Mouse (Mus musculus): ENCODE data around the gene Trem1. TPM values are rescaled to one million over a fixed set of nuclear protein-coding genes. Genes with fewer than 3 reads are reported as not detected.

Gene Trem1
- not detected in 2 replicates for polyA plus RNA-seq (2015; fragmentation: Nextera tagmentation; extraction: Ambion mirVana)

DNA sequence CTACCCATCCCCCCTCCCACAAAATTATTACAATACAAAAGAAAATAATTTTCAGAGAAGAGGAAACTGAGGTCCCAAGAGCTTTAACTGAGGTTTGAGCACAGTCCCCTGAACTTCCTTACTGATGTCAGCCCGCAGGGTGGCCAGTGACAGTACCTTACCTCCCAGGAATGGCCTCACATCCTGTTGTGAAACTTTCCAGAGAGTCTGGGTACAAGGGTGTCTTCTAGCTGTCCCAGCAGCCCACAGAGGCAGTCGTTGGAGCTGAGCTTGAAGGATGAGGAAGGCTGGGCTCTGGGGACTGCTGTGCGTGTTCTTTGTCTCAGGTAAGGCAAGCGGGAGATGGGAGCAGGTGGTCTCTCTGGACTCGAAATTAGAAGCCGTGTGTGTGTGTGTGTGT, at the start of gene Trem1:
TSS of gene Trem1 (plus strand) at position 251 of the 400 bp plus-strand sequence.
- 84% methylated on average over 6 of the region's 6 CpGs for WGBS
- ATAC-seq: no peak

DNA sequence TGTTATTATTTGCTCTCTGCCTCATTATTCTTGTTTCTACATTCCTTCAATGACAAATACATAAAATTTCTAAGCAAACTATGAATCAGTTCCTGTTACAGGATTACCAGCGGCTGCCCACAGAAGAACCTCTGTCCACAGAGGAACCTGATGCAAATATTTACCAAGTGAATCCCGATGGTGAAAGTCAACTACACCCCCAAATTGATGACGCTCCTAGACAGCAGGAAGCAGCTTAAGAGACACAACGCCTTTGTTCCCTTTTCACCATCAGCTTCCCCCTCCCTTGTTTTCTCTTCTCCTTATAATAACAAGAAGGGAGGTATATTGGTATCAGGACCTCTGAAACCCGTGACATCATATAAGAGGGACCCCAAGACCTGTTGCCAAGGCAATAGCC, 47.3 kb upstream of the Trem1 start:
- Histone ChIP-seq H3K9ac (ENCODE audit: low read depth, low read length) (no peak overlapping the region), H3K4me2 (ENCODE audit: low read length) (no peak overlapping the region), H3K27me3 (replicated peaks; ENCODE audit: control insufficient read depth, insufficient read depth, low read length) (no peaks in the 10 kb centered on the region), H3K27ac (ENCODE audit: low read depth, low read length) (no peak overlapping the region), H3K9me3 (ENCODE audit: control insufficient read depth, low read length) (no peaks in the 10 kb centered on the region), H3K4me1 (ENCODE audit: control insufficient read depth, insufficient read depth, low read depth, low read length) (no peaks in the 10 kb centered on the region), H3K36me3 (ENCODE audit: control insufficient read depth, insufficient read depth, low read length) (no peaks in the 10 kb centered on the region), H3K4me3 (ENCODE audit: low read length) (no peak overlapping the region)
- 85% methylated on average over 5 of the region's 5 CpGs for WGBS
- no peak for ATAC-seq

More for the DNA sequence above, at the start of gene Trem1:
- Histone ChIP-seq H3K27ac (ENCODE audit: low read depth, low read length) (no peak within 1 kb of the TSS), H3K36me3 (ENCODE audit: control insufficient read depth, insufficient read depth, low read length) (no peaks in the 10 kb centered on the region), H3K4me2 (ENCODE audit: low read length) (no peak within 1 kb of the TSS), H3K4me3 (ENCODE audit: low read length) (no peak within 1 kb of the TSS), H3K27me3 (replicated peaks; ENCODE audit: control insufficient read depth, insufficient read depth, low read length) (no peaks in the 10 kb centered on the region), H3K9ac (ENCODE audit: low read depth, low read length) (no peak within 1 kb of the TSS), H3K4me1 (ENCODE audit: control insufficient read depth, insufficient read depth, low read depth, low read length) (no peaks in the 10 kb centered on the region), H3K9me3 (ENCODE audit: control insufficient read depth, low read length) (no peaks in the 10 kb centered on the region)

DNA sequence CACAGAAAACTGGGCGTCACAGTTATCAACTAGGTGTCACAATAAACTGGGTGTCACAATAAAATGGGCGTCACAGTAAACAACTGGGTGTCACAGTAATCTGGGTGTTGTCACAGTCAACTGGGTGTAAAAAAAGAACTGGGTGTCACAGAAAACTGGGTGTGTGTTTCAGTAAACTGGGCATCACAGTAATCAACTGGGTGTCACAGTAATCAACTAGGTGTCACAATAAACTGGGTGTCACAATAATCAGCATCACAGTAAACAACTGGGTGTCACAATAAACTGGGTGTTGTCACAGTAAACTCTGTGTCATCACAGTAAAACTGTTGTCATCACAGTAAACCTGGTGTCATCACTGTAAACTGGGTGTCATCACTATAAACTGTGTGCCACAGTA, 40.2 kb upstream of the Trem1 start:
- Histone ChIP-seq H3K9ac (ENCODE audit: low read depth, low read length) (no peak overlapping the region), H3K9me3 (ENCODE audit: control insufficient read depth, low read length) (no peaks in the 10 kb centered on the region), H3K4me1 (ENCODE audit: control insufficient read depth, insufficient read depth, low read depth, low read length) (no peaks in the 10 kb centered on the region), H3K27me3 (replicated peaks; ENCODE audit: control insufficient read depth, insufficient read depth, low read length) (no peaks in the 10 kb centered on the region), H3K36me3 (ENCODE audit: control insufficient read depth, insufficient read depth, low read length) (no peaks in the 10 kb centered on the region), H3K4me3 (ENCODE audit: low read length) (no peak overlapping the region), H3K27ac (ENCODE audit: low read depth, low read length) (no peak overlapping the region), H3K4me2 (ENCODE audit: low read length) (no peak overlapping the region)
- 88% methylated on average over 2 of the region's 2 CpGs for WGBS
- ATAC-seq: no peak

DNA sequence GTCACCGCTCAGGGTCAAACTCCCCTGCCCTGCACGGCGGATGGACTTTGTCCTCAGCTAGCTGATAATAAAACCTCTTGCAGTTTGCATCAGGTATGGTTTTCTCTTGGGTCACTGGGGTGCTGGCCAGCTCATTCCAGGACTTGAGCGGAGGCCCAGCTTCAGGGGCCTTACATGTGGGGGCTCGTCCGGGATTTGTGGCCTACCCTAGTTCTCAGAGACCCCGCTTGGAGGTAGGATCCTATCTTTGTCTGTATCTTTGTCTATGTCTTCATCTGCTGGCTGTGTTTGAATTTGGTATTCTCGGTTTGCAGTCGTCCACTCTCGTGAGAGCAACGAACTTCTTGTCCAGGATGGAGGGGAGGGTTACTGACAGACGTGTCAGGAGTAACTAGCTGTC, 29.5 kb upstream of the Trem1 start:
- peaks cover 8% of the 10 kb centered on the region for H3K9me3 ChIP-seq (ENCODE audit: control insufficient read depth, low read length)
- H3K36me3 ChIP-seq (ENCODE audit: control insufficient read depth, insufficient read depth, low read length): no peaks in the 10 kb centered on the region
- H3K27me3 ChIP-seq (replicated peaks; ENCODE audit: control insufficient read depth, insufficient read depth, low read length): no peaks in the 10 kb centered on the region
- H3K27ac ChIP-seq (ENCODE audit: low read depth, low read length): no peak overlapping the region
- no peak overlapping the region for H3K9ac ChIP-seq (ENCODE audit: low read depth, low read length)
- H3K4me3 ChIP-seq (ENCODE audit: low read length): no peak overlapping the region
- no peak overlapping the region for H3K4me2 ChIP-seq (ENCODE audit: low read length)
- 94% methylated on average over 12 of the region's 12 CpGs for WGBS
- no peak for ATAC-seq
- no peaks in the 10 kb centered on the region for H3K4me1 ChIP-seq (ENCODE audit: control insufficient read depth, insufficient read depth, low read depth, low read length)

DNA sequence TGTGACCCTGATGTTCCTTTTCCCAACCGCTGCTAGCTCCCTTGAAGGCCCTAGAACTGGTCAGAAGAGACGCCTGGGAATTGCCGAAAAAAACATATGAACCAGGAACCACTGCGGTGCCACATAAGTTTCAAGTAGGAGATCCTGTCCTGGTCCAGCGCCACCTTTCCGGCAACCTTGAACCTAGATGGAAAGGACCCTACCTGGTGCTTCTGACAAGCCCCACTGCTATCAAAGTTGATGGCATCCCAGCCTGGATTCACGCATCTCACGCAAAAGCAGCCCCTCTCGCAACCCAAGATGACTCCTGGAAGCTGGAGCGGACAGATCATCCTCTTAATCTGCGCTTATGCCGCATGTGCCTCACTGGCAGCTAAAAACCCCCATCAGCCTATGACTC, 20.0 kb upstream of the Trem1 start:
- Histone ChIP-seq H3K4me3 (ENCODE audit: low read length) (no peak overlapping the region), H3K9ac (ENCODE audit: low read depth, low read length) (no peak overlapping the region), H3K9me3 (ENCODE audit: control insufficient read depth, low read length) (no peaks in the 10 kb centered on the region), H3K27me3 (replicated peaks; ENCODE audit: control insufficient read depth, insufficient read depth, low read length) (no peaks in the 10 kb centered on the region), H3K4me1 (ENCODE audit: control insufficient read depth, insufficient read depth, low read depth, low read length) (no peaks in the 10 kb centered on the region), H3K27ac (ENCODE audit: low read depth, low read length) (no peak overlapping the region), H3K36me3 (ENCODE audit: control insufficient read depth, insufficient read depth, low read length) (no peaks in the 10 kb centered on the region), H3K4me2 (ENCODE audit: low read length) (no peak overlapping the region)
- ATAC-seq: no peak
- 97% methylated on average over 12 of the region's 12 CpGs for WGBS

DNA sequence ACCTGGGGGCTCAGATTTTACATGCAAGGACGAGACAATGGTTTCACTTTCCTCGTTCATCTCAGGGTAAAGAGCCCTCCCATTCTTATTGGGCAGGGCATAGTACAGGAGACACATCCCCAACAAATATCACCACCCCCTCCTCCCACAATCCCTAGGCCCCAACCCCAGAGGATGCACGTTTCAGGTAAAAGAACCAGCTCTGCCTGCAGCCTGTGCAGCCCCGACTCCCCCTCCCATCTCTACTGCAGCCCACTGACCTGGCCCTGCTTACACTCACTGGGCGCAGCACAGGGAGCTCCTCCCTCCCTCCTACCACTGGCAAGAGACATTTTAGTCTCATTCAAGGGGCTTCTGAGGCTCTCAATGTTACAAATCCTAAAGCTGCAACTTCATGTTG, 19.1 kb upstream of the Trem1 start:
- H3K27me3 ChIP-seq (replicated peaks; ENCODE audit: control insufficient read depth, insufficient read depth, low read length): no peaks in the 10 kb centered on the region
- 74% methylated on average over 5 of the region's 5 CpGs for WGBS
- no peaks in the 10 kb centered on the region for H3K36me3 ChIP-seq (ENCODE audit: control insufficient read depth, insufficient read depth, low read length)
- H3K4me2 ChIP-seq (ENCODE audit: low read length): no peak overlapping the region
- no peak overlapping the region for H3K9ac ChIP-seq (ENCODE audit: low read depth, low read length)
- no peaks in the 10 kb centered on the region for H3K4me1 ChIP-seq (ENCODE audit: control insufficient read depth, insufficient read depth, low read depth, low read length)
- no peak for ATAC-seq
- no peak overlapping the region for H3K27ac ChIP-seq (ENCODE audit: low read depth, low read length)
- no peak overlapping the region for H3K4me3 ChIP-seq (ENCODE audit: low read length)
- H3K9me3 ChIP-seq (ENCODE audit: control insufficient read depth, low read length): no peaks in the 10 kb centered on the region

DNA sequence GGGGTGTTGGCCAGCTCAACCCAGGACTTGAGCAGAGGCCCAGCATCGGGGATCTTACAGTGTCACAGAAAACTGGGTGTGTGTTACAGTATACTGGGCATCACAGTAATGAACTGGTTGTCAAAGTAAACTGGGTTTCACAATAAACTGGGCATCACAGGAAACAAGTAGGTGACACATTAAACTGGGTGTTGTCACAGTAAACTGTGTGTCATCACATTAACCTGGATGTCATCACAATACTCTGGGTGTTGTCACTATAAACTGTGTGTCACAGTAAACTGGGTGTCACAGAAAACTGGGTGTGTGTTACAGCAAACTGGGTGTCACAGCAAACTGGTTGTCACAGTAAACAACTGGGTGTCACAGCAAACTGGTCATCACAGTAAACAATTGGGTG, 17.1 kb upstream of the Trem1 start:
- Histone ChIP-seq H3K9me3 (ENCODE audit: control insufficient read depth, low read length) (no peaks in the 10 kb centered on the region), H3K27me3 (replicated peaks; ENCODE audit: control insufficient read depth, insufficient read depth, low read length) (no peaks in the 10 kb centered on the region), H3K27ac (ENCODE audit: low read depth, low read length) (no peak overlapping the region), H3K9ac (ENCODE audit: low read depth, low read length) (no peak overlapping the region), H3K4me2 (ENCODE audit: low read length) (no peak overlapping the region), H3K4me1 (ENCODE audit: control insufficient read depth, insufficient read depth, low read depth, low read length) (no peaks in the 10 kb centered on the region), H3K4me3 (ENCODE audit: low read length) (no peak overlapping the region), H3K36me3 (ENCODE audit: control insufficient read depth, insufficient read depth, low read length) (no peaks in the 10 kb centered on the region)
- no peak for ATAC-seq
- WGBS: 83% methylated on average over 1 of the region's 1 CpGs

DNA sequence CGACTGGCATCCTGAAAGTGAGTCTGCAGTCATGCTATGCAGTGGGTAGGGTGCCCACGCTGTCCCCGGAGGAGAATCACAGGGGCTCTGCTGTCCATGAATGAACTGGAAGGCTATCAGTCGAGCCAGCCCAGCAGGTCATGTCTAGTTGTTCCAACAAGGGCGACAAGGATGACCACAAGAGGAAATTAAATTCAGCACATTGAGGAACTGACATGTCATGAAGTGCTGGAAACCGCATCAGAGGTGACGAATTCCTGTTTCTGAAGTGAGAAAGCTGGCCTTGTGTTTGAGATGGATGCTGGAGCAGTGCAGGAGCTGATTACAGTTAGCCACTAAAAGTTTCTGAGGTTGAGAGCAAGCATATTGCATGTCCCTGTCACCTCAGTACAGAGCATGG, 1.9 kb upstream of the Trem1 start:
- Histone ChIP-seq H3K9me3 (ENCODE audit: control insufficient read depth, low read length) (no peaks in the 10 kb centered on the region), H3K27me3 (replicated peaks; ENCODE audit: control insufficient read depth, insufficient read depth, low read length) (no peaks in the 10 kb centered on the region), H3K4me1 (ENCODE audit: control insufficient read depth, insufficient read depth, low read depth, low read length) (no peaks in the 10 kb centered on the region), H3K27ac (ENCODE audit: low read depth, low read length) (no peak overlapping the region), H3K4me3 (ENCODE audit: low read length) (no peak overlapping the region), H3K9ac (ENCODE audit: low read depth, low read length) (no peak overlapping the region), H3K4me2 (ENCODE audit: low read length) (no peak overlapping the region), H3K36me3 (ENCODE audit: control insufficient read depth, insufficient read depth, low read length) (no peaks in the 10 kb centered on the region)
- WGBS: 90% methylated on average over 7 of the region's 7 CpGs
- no peak for ATAC-seq

DNA sequence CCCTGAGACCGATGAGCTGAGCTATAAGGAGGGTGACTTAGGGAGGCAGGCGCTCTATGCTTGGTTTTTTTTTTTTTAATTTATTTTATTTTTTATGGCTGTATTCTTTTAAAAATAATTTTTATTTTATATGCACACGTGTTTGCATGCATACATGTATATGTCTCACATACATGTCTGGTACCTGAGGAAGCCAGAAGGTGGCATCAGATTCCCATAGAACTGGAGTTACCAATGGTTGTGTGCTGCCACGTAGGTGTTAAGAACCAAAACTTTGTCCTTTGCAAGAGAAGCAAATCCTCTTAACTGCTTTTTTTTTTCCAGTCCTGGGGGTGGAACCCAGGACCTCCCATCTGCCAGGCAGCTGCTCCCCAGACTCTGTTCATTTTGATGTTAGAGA, 1.2 kb downstream of the Trem1 start:
- H3K27ac ChIP-seq (ENCODE audit: low read depth, low read length): no peak overlapping the region
- H3K9ac ChIP-seq (ENCODE audit: low read depth, low read length): no peak overlapping the region
- no peaks in the 10 kb centered on the region for H3K4me1 ChIP-seq (ENCODE audit: control insufficient read depth, insufficient read depth, low read depth, low read length)
- H3K4me2 ChIP-seq (ENCODE audit: low read length): no peak overlapping the region
- no peak for ATAC-seq
- H3K36me3 ChIP-seq (ENCODE audit: control insufficient read depth, insufficient read depth, low read length): no peaks in the 10 kb centered on the region
- peaks cover 4% of the 10 kb centered on the region for H3K9me3 ChIP-seq (ENCODE audit: control insufficient read depth, low read length)
- no peaks in the 10 kb centered on the region for H3K27me3 ChIP-seq (replicated peaks; ENCODE audit: control insufficient read depth, insufficient read depth, low read length)
- WGBS: 92% methylated on average over 4 of the region's 4 CpGs
- H3K4me3 ChIP-seq (ENCODE audit: low read length): no peak overlapping the region

DNA sequence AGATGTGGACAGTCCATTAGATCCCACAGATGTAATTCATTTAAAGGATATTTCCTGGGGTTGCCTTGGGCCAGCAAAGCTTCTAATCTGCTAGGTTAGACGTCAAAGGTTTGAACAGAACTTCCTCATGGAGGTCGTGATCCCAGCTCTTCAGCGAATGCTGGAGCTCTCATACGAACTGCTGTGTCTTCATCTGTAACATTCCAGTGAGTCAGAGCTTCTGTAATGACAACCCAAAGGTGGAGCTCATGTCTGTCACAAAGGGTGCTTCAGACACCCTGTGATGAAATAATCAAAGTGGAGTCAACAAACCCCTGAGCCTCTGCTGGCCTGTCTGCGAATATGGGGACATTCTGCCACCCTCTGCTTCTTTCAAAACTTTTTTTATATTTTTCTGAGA, 2.0 kb downstream of the Trem1 start:
- Histone ChIP-seq H3K36me3 (ENCODE audit: control insufficient read depth, insufficient read depth, low read length) (no peaks in the 10 kb centered on the region), H3K4me3 (ENCODE audit: low read length) (no peak overlapping the region), H3K4me2 (ENCODE audit: low read length) (no peak overlapping the region), H3K27me3 (replicated peaks; ENCODE audit: control insufficient read depth, insufficient read depth, low read length) (no peaks in the 10 kb centered on the region), H3K4me1 (ENCODE audit: control insufficient read depth, insufficient read depth, low read depth, low read length) (no peaks in the 10 kb centered on the region), H3K9ac (ENCODE audit: low read depth, low read length) (no peak overlapping the region), H3K27ac (ENCODE audit: low read depth, low read length) (no peak overlapping the region), H3K9me3 (ENCODE audit: control insufficient read depth, low read length) (peaks cover 4% of the 10 kb centered on the region)
- WGBS: 81% methylated on average over 5 of the region's 5 CpGs
- ATAC-seq: no peak

Data from hindbrain, embryonic 16.5 days (tissue).